Comparison of ENCODE assay signal across 7 mouse cellular contexts in the genomic region with DNA sequence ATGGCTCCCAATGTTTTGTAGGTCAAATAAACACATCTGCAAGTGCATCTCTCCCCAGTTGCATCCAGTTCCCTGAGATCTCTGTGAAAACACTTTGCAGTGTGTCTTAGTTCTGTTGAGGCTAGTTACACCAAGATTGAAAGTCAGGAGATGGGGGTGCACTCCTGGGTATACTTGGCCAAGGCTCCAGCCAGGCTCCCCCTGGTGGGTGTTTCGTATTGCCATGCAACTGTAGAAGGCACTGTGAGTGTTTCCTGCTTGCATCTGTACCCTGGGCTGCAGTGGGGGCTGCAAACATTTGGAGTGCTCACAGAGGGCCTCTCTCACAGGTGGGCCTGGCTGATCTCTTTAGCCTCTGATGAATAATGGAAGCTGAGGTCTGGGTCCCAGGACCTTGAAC.
A peak's percentile ranks its signal among the peaks of the same experiment; 100 is the strongest.
DNase-seq lines count a peak whose midpoint lies in the region; ATAC-seq and TF ChIP-seq lines count a peak whose summit lies in the region.

No protein-coding gene starts in this region.

- peak; percentile 17 for DNase-seq in kidney, adult 2 months
- no peak for DNase-seq in kidney, adult 11 months
- peak; percentile 37 for DNase-seq in CH12.LX (ENCODE audit: extremely low read depth)
- DNase-seq in ZHBTc4 (ENCODE audit: low read depth, low spot score), result peak; percentile 23
- peak; percentile 6 for DNase-seq in induced T-regulatory cell, adult 2 months (ENCODE audit: low read depth)

- no peaks in the 10 kb centered on the region for H3K79me2 ChIP-seq in CH12.LX (replicated peaks; ENCODE audit: control insufficient read depth, extremely low read depth, insufficient read depth, poor library complexity, severe bottlenecking)

- WGBS in kidney, adult 2 months, result 50% methylated on average over 1 of the region's 1 CpGs
- 33% methylated on average over 1 of the region's 1 CpGs for WGBS in small intestine, adult 2 months

- peak; percentile 44 for TF ChIP-seq RAD21 in CH12.LX (IDR thresholded peaks at IDR 0.05; ENCODE audit: low read depth, low read length)

- TF ChIP-seq POLR2A in kidney, adult 2 months (IDR thresholded peaks at IDR 0.05; ENCODE audit: low read depth, low read length), result no peak
- no peak for TF ChIP-seq POLR2A in CH12.LX (IDR thresholded peaks at IDR 0.05; ENCODE audit: low read depth, low read length)
- TF ChIP-seq POLR2A in small intestine, adult 2 months (IDR thresholded peaks at IDR 0.05; ENCODE audit: low read depth, low read length), result no peak

- H3K9me3 ChIP-seq in CH12.LX (replicated peaks; ENCODE audit: low read length), result peaks cover 9% of the 10 kb centered on the region

- no peak overlapping the region for H3K9ac ChIP-seq in CH12.LX (ENCODE audit: insufficient read depth, low read depth)

- no peaks in the 10 kb centered on the region for H3K36me3 ChIP-seq in kidney, adult 2 months (ENCODE audit: control insufficient read depth, insufficient read depth, low read length)
- H3K36me3 ChIP-seq in CH12.LX (replicated peaks in 1 of 2; ENCODE audit: control insufficient read depth in 1 of 2, insufficient read depth in 1 of 2, low read length in 1 of 2), result no peaks in the 10 kb centered on the region
- no peaks in the 10 kb centered on the region for H3K36me3 ChIP-seq in small intestine, adult 2 months (ENCODE audit: control insufficient read depth, insufficient read depth, low read length)

- no peaks in the 10 kb centered on the region for H3K4me1 ChIP-seq in kidney, adult 2 months (ENCODE audit: control insufficient read depth, insufficient read depth, low read length)
- peaks cover 12 to 34% of the 10 kb centered on the region in 2 experiments for H3K4me1 ChIP-seq in CH12.LX (ENCODE audit: control insufficient read depth in 1 of 2, insufficient read depth in 2 of 2)
- H3K4me1 ChIP-seq in small intestine, adult 2 months (ENCODE audit: control insufficient read depth, insufficient read depth, insufficient read length, low read length), result no peaks in the 10 kb centered on the region

- no peak for ATAC-seq in activated CD4-positive, CD25-positive, alpha-beta regulatory T cell, adult 4 months

- in situ Hi-C loops in CH12.LX (cut with MboI; ENCODE audit: low pct_ligation_motif_present, low pct_unique_long_range_greater_than_20kb, low sequenced_read_pairs), result no loop called here

- H3K27me3 ChIP-seq in kidney, adult 2 months (replicated peaks; ENCODE audit: control insufficient read depth, insufficient read depth, low read length), result no peaks in the 10 kb centered on the region
- H3K27me3 ChIP-seq in CH12.LX (replicated peaks), result no peaks in the 10 kb centered on the region
- H3K27me3 ChIP-seq in small intestine, adult 2 months (ENCODE audit: control insufficient read depth, insufficient read depth, low read length), result no peaks in the 10 kb centered on the region

- TF ChIP-seq EP300 in CH12.LX (IDR thresholded peaks at IDR 0.05; ENCODE audit: low read length), result no peak

- H3K4me3 ChIP-seq in kidney, adult 2 months (ENCODE audit: insufficient read depth, low read depth, low read length), result no peak overlapping the region
- no peak overlapping the region for H3K4me3 ChIP-seq in CH12.LX (replicated peaks in 1 of 3; ENCODE audit: low read depth in 2 of 3, low read length in 2 of 3, poor library complexity in 1 of 3)
- H3K4me3 ChIP-seq in small intestine, adult 2 months (ENCODE audit: low read depth, low read length), result no peak overlapping the region

- dilution Hi-C loops in CH12.LX (cut with MboI; ENCODE audit: extremely low pct_ligation_motif_present, extremely low pct_unique_long_range_greater_than_20kb, low sequenced_read_pairs), result no loop called here

- no peak; the same call in 1 of the 2 replicates for TF ChIP-seq CTCF in kidney, adult 2 months (conservative IDR thresholded peaks at IDR 0.05; ENCODE audit: insufficient read depth, insufficient read length, low read depth, low read length)
- TF ChIP-seq CTCF in CH12.LX (conservative IDR thresholded peaks at IDR 0.05 in 1 of 2, IDR thresholded peaks at IDR 0.05 in 1 of 2; ENCODE audit: low read depth in 2 of 2, low read length in 2 of 2), result peak in 1 of 2 experiments; percentile 63; a peak in 2 of 4 replicates
- peak; percentile 13; the same call in 1 of the 2 replicates for TF ChIP-seq CTCF in small intestine, adult 2 months (IDR thresholded peaks at IDR 0.05; ENCODE audit: extremely low read depth, insufficient read length, insufficient replicate concordance, low read depth, low read length)

- no peak overlapping the region for H3K4me2 ChIP-seq in CH12.LX (ENCODE audit: insufficient read depth, low read depth, poor library complexity, severe bottlenecking)

- no peak overlapping the region for H3K27ac ChIP-seq in kidney, adult 2 months (ENCODE audit: insufficient read depth, low read depth, low read length)
- H3K27ac ChIP-seq in CH12.LX (ENCODE audit: insufficient read depth, low read depth), result no peak overlapping the region
- no peak overlapping the region for H3K27ac ChIP-seq in small intestine, adult 2 months (ENCODE audit: insufficient read depth, low read depth, low read length)

TF ChIP-seq in CH12.LX, 34 proteins besides CTCF, POLR2A, EP300 and RAD21:
- no peak for TF ChIP-seq HCFC1 (IDR thresholded peaks at IDR 0.05; ENCODE audit: low read depth, low read length)
- peak; percentile 75 for TF ChIP-seq SMC3 (IDR thresholded peaks at IDR 0.05; ENCODE audit: low read depth, low read length)
